Mouse (Mus musculus) activated CD4-positive, CD25-positive, alpha-beta regulatory T cell, adult 9 weeks (primary cell): ENCODE results near the gene Nkiras2. TPM values are rescaled to one million over a fixed set of nuclear protein-coding genes. Genes with fewer than 3 reads are reported as not detected.

Experiments used
- polyA plus RNA-seq: library from polyadenylated mRNA; unstranded; fragments of 100-300 nt; shearing (Covaris generic); gene quantifications from one replicate; pipeline ENCODE4 v1.2.1, GENCODE M21; 2017

The Nkiras2 gene
- polyA plus RNA-seq: 29.4 TPM

DNA sequence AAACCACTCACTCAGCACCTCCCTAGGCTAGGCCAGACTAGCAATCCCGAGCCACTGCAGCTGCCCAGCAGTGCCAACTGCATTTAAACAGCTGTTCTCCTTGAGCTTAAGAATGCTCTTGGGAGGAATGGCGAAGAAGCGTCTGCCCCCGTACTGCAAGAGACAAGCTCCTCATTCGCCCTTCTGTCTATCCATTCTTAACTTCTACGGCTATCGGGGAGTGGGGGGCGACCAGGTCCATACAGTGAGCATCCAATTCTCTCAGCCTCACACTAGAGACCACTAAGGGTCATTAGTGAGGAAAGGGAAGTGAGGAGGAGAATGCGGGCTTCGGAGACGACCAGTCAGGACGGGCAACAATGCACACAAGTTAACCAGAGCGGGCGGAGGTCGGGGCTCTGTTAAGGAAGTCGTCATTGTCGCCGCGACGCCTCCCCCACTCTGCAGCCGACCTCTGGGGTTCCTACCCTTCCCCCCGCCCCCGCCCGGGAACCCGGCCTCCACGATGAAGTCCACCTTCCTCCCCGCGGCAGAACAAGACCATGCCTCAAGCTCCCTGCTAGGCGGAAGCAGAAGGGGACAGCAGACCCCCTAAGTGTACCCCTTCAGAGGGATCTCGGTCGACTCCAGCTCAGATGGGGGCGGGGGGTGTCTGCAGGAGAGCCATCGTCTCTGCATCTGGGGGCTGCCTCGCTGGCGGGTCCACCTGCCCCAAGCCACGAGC is at the start of gene Nkiras2:
TSS of gene Nkiras2 (plus strand) at position 484 of the 724 bp plus-strand sequence.

DNA sequence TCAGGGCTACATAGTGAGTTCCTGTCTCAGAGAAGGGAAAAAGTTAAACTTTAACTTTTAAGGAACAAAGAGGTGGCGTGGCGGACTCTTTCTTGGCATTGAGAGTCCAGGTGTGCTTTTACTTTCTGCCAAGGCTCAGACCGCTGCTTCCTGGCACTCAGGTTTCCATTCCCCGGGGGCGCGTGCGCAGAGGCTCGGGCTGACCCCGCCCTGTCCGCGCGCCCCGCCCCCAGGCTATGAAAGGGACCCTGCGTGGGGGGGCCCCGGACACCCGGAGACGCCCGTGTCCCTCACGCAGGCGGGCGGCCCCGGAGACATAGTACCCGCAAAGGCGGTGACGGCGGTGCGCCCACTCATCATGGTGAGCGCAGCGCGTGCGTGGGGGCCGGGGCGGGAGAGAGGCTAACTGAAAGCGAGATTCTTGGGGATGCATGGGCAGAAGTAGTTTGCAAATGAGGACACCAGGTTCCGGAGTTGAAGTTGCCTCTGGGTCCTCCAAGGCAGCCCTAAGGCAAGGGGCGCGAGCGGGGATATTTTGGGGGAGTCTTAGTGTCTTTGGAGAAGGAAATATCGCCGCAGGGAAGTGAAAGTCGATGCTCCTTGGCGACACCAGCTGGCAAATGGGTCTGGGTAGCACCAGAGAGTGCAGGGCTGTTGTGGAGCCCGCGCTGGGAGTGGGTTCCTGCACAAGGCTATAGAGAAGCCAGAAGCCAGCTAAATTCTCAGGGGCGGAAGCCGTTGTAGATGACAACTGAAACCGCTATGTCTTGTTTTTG is 44.1 kb upstream of the Nkiras2 start, which contains the start of gene Cnp:
TSS of gene Cnp (plus strand) at position 197 of the 776 bp plus-strand sequence.

DNA sequence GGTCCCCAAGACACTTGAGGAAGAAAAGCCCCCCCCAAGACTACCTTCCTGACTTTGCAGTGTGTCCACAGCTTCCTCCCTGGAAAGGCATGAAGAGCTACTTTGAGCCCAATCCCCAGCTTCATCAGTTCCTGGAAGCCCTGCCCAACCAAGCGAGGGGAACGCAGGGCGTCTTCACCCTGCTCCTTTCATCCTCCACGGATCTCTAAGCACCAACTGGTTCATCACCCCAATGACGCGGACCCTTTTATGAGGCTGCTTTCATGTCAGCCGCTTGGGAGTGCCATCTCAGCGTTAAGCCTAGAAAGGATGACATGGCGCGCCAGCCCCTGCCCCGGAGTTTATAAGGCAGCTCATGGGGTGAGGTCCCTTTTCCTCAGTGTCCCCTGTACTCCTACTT is 938 bp downstream of the Nkiras2 start, which contains the start of gene Dnajc7:
TSS of gene Dnajc7 (minus strand) at position 187 of the 400 bp plus-strand sequence.

Other genes starting within 250 kb of the Nkiras2 start
- 2.9 TPM for gene Jup, start 221.5 kb upstream of the Nkiras2 start, polyA plus RNA-seq
- not detected for gene P3h4, start 204.4 kb upstream of the Nkiras2 start, polyA plus RNA-seq
- not detected for gene Fkbp10, start 203.5 kb upstream of the Nkiras2 start, polyA plus RNA-seq
- gene Nt5c3b, start 177.4 kb upstream of the Nkiras2 start, polyA plus RNA-seq: 151 TPM
- 0.62 TPM for gene Klhl10, start 177.3 kb upstream of the Nkiras2 start, polyA plus RNA-seq
- 4.2 TPM for gene Klhl11, start 146.5 kb upstream of the Nkiras2 start, polyA plus RNA-seq
- gene Acly, start 91.2 kb upstream of the Nkiras2 start, polyA plus RNA-seq: 212 TPM
- 0.09 TPM for gene Ttc25, start 73.6 kb upstream of the Nkiras2 start, polyA plus RNA-seq
- 407 TPM for gene Cnp, start 44.3 kb upstream of the Nkiras2 start, polyA plus RNA-seq
- gene Dnajc7, start 924 bp downstream of the Nkiras2 start, polyA plus RNA-seq: 683 TPM
- gene Zfp385c, start 73.2 kb downstream of the Nkiras2 start, polyA plus RNA-seq: 0.20 TPM
- 32.3 TPM for gene Dhx58, start 85.0 kb downstream of the Nkiras2 start, polyA plus RNA-seq
- 43.7 TPM for gene Kat2a, start 93.2 kb downstream of the Nkiras2 start, polyA plus RNA-seq
- gene Hspb9, start 94.6 kb downstream of the Nkiras2 start, polyA plus RNA-seq: 0.88 TPM
- 58.6 TPM for gene Rab5c, start 119.0 kb downstream of the Nkiras2 start, polyA plus RNA-seq
- 0.20 TPM for gene Kcnh4, start 140.7 kb downstream of the Nkiras2 start, polyA plus RNA-seq
- gene Hcrt, start 143.7 kb downstream of the Nkiras2 start, polyA plus RNA-seq: not detected
- gene Ghdc, start 151.7 kb downstream of the Nkiras2 start, polyA plus RNA-seq: 5.0 TPM
- 173 TPM for gene Stat5b, start 231.5 kb downstream of the Nkiras2 start, polyA plus RNA-seq
- 102 TPM for gene Stat5a, start 240.1 kb downstream of the Nkiras2 start, polyA plus RNA-seq